In genomic region chr4:150544652-150545258, GRCm38 (mm10) we compare ENCODE assay signal across 8 mouse cellular contexts.
A peak's percentile ranks its signal among the peaks of the same experiment; 100 is the strongest.
DNase-seq lines count a peak whose midpoint lies in the region; ATAC-seq and TF ChIP-seq lines count a peak whose summit lies in the region.

No protein-coding gene starts in this region.

- peak overlapping the region; percentile 84 for H3K27ac ChIP-seq in bone marrow macrophage, adult 2 months (ENCODE audit: insufficient read depth, low read depth, low read length)
- peak overlapping the region; percentile 53 for H3K27ac ChIP-seq in liver, adult 2 months (replicated peaks; ENCODE audit: insufficient read depth, low read depth, low read length)
- peak overlapping the region; percentile 38 for H3K27ac ChIP-seq in neural tube, embryonic 15.5 days (replicated peaks)

- TF ChIP-seq CTCF in bone marrow macrophage, adult 2 months (IDR thresholded peaks at IDR 0.05; ENCODE audit: low read depth, low read length), result no peak
- no peak for TF ChIP-seq CTCF in liver, adult 2 months (IDR thresholded peaks at IDR 0.05; ENCODE audit: low read depth, low read length)

- 15% methylated on average over 10 of the region's 10 CpGs for WGBS in liver, adult 2 months
- 80% methylated on average over 10 of the region's 10 CpGs for WGBS in neural tube, embryonic 15.5 days

- peak; percentile 77 for DNase-seq in urinary bladder, postnatal 14 days (ENCODE audit: low spot score)
- DNase-seq in urinary bladder, adult 2 months (ENCODE audit: low spot score), result no peak
- peak; percentile 30 for DNase-seq in heart, postnatal 25 days (ENCODE audit: low spot score)
- peak; percentile 84 for DNase-seq in liver, adult 2 months (ENCODE audit: extremely low read depth, low read depth, low spot score)
- peak; percentile 64 for DNase-seq in yolk sac, embryonic 10.5 days (ENCODE audit: low spot score)
- no peak for DNase-seq in cerebellum, adult 8-10 months

- peaks cover 2% of the 10 kb centered on the region; the same call in 1 of the 2 replicates for H3K36me3 ChIP-seq in liver, adult 2 months (ENCODE audit: control insufficient read depth, insufficient read depth, low read length)
- H3K36me3 ChIP-seq in neural tube, embryonic 15.5 days, result peaks cover 17% of the 10 kb centered on the region

- intact Hi-C loops in heart, postnatal 25 days (cut with DNase I), result no loop called here

- H3K4me1 ChIP-seq in bone marrow macrophage, adult 2 months (ENCODE audit: control insufficient read depth, insufficient read depth, low read length), result peaks cover 47% of the 10 kb centered on the region
- peaks cover 11% of the 10 kb centered on the region for H3K4me1 ChIP-seq in liver, adult 2 months (ENCODE audit: control insufficient read depth, insufficient read depth, low read length)
- H3K4me1 ChIP-seq in neural tube, embryonic 15.5 days, result peaks cover 13% of the 10 kb centered on the region

- no peaks in the 10 kb centered on the region for H3K9me3 ChIP-seq in neural tube, embryonic 15.5 days (replicated peaks)

- no peaks in the 10 kb centered on the region; the same call in 1 of the 2 replicates for H3K79me2 ChIP-seq in liver, adult 2 months (ENCODE audit: control insufficient read depth, insufficient read depth, low read length)

- H3K4me2 ChIP-seq in neural tube, embryonic 15.5 days, result no peak overlapping the region

- H3K4me3 ChIP-seq in bone marrow macrophage, adult 2 months (ENCODE audit: insufficient read depth, low read length), result peak overlapping the region; percentile 38
- H3K4me3 ChIP-seq in liver, adult 2 months (ENCODE audit: insufficient read depth, low read depth, low read length), result no peak overlapping the region
- H3K4me3 ChIP-seq in neural tube, embryonic 15.5 days (replicated peaks), result no peak overlapping the region

- no peak for ATAC-seq in neural tube, embryonic 15.5 days (ENCODE audit: low FRiP score)

- H3K27me3 ChIP-seq in liver, adult 2 months (ENCODE audit: control insufficient read depth, insufficient read depth, low read length), result no peaks in the 10 kb centered on the region
- no peaks in the 10 kb centered on the region for H3K27me3 ChIP-seq in neural tube, embryonic 15.5 days (replicated peaks)

- TF ChIP-seq POLR2A in bone marrow macrophage, adult 2 months (IDR thresholded peaks at IDR 0.05; ENCODE audit: borderline replicate concordance, low read depth, low read length), result no peak
- no peak for TF ChIP-seq POLR2A in liver, adult 2 months (IDR thresholded peaks at IDR 0.05; ENCODE audit: extremely low read depth, insufficient read depth, low read length)

- H3K9ac ChIP-seq in liver, adult 2 months (ENCODE audit: low read depth, low read length), result peak overlapping the region; percentile 9; the same call in 1 of the 2 replicates
- no peak overlapping the region for H3K9ac ChIP-seq in neural tube, embryonic 15.5 days (replicated peaks)

Comparison
In these comparisons a context has a peak if more than half of its experiments do, and no peak if none do; other contexts are left out.
1. DNase-seq: peak in urinary bladder, postnatal 14 days (single experiment), heart, postnatal 25 days (single experiment), liver, adult 2 months (single experiment) and yolk sac, embryonic 10.5 days (single experiment); none in urinary bladder, adult 2 months (single experiment) and cerebellum, adult 8-10 months (single experiment).
2. Peak in every context shown above with its lines, with median percentiles within 50 percentile points of each other: H3K27ac ChIP-seq.